Mouse (Mus musculus) CH12.LX (cell line): ENCODE results near the gene Nktr.

Source experiments
- CHD1 ChIP-seq: IDR thresholded peaks from 2 replicates; pipeline ENCODE4 v1.6.1; 2012; ENCODE audit warnings: low read depth, low read length, improper control_type of control experiment, inconsistent platforms
- CHD2 ChIP-seq: IDR thresholded peaks from 2 replicates; pipeline ENCODE4 v1.6.1; 2011; ENCODE audit warnings: low read length, improper control_type of control experiment
- CTCF ChIP-seq, 2 experiments: IDR thresholded peaks in 1 of 2; conservative IDR thresholded peaks in 1 of 2; 2 replicates each; pipeline ENCODE4 v1.5.1; 2011 to 2012; ENCODE audit warnings: low read depth in 2 of 2, low read length in 2 of 2, improper control_type of control experiment in 1 of 2, inconsistent platforms in 1 of 2, mild to moderate bottlenecking in 1 of 2, moderate library complexity in 1 of 2
- EP300 ChIP-seq: IDR thresholded peaks from 2 replicates; pipeline ENCODE4 v1.6.1; 2011; ENCODE audit warnings: low read length, improper control_type of control experiment
- GABPA ChIP-seq: IDR thresholded peaks from 2 replicates; pipeline ENCODE4 v1.6.1; 2012; ENCODE audit warnings: low read depth, low read length, improper control_type of control experiment, inconsistent platforms; ENCODE audit not compliant: insufficient replicate concordance
- HCFC1 ChIP-seq: IDR thresholded peaks from 2 replicates; pipeline ENCODE4 v1.6.1; 2012; ENCODE audit warnings: low read depth, mild to moderate bottlenecking, inconsistent platforms, low read length, improper control_type of control experiment
- MAFK ChIP-seq: IDR thresholded peaks from 2 replicates; pipeline ENCODE4 v1.6.1; 2011; ENCODE audit warnings: low read length, improper control_type of control experiment; ENCODE audit not compliant: insufficient replicate concordance
- NRF1 ChIP-seq: IDR thresholded peaks from 2 replicates; pipeline ENCODE4 v1.6.1; 2014; ENCODE audit warnings: low read depth, mild to moderate bottlenecking, inconsistent platforms, low read length, improper control_type of control experiment, moderate library complexity
- POLR2A ChIP-seq: IDR thresholded peaks from 2 replicates; pipeline ENCODE4 v1.6.1; 2011; ENCODE audit warnings: low read depth, mild to moderate bottlenecking, improper control_type of control experiment, low read length
- RCOR1 ChIP-seq: conservative IDR thresholded peaks from 2 replicates; pipeline ENCODE4 v1.6.1; 2012; ENCODE audit warnings: low read depth, mild to moderate bottlenecking, inconsistent platforms, low read length, improper control_type of control experiment
- SMC3 ChIP-seq: IDR thresholded peaks from 2 replicates; pipeline ENCODE4 v1.6.1; 2011; ENCODE audit warnings: low read depth, low read length, improper control_type of control experiment
- USF1 ChIP-seq: IDR thresholded peaks from 2 replicates; pipeline ENCODE4 v1.6.1; 2014; ENCODE audit warnings: low read depth, mild to moderate bottlenecking, inconsistent platforms, low read length, improper control_type of control experiment
- ZC3H11A ChIP-seq: IDR thresholded peaks from 2 replicates; pipeline ENCODE4 v1.6.1; 2012; ENCODE audit warnings: low read depth, mild to moderate bottlenecking, inconsistent platforms, low read length, improper control_type of control experiment
- ZNF384 ChIP-seq: IDR thresholded peaks from 2 replicates; pipeline ENCODE4 v1.6.1; 2012; ENCODE audit warnings: low read depth, low read length, improper control_type of control experiment, inconsistent platforms

DNA sequence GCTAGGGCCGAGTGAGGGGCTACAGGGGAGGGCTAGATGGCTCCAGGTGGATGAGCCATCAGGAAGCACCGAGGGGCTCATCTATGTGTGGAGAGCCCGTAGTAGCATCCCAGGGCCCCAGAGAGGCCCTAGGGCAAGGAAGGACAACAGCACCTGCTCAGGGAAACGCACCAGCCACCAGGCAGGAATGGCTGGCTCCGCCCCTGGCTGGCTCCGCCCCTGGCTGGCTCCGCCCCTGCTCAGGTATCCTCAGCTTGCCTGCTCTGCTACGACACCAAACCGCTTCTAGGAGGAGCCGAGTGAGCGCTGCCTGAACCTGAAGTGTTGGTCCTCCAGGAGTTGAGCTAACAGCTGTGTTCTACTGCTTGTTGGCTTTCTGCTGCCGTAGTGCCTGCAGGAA is 78.8 kb downstream of the Nktr start:
- TF ChIP-seq MAFK: no peak
- TF ChIP-seq ZC3H11A: no peak
- no peak for TF ChIP-seq POLR2A
- TF ChIP-seq NRF1: no peak
- no peak for TF ChIP-seq CTCF (conservative IDR thresholded peaks at IDR 0.05 in 1 of 2, IDR thresholded peaks at IDR 0.05 in 1 of 2; ENCODE audit: low read depth in 2 of 2, low read length in 2 of 2)
- no peak for TF ChIP-seq USF1
- TF ChIP-seq EP300: no peak
- TF ChIP-seq GABPA: no peak
- TF ChIP-seq RCOR1: no peak
- no peak for TF ChIP-seq CHD1
- no peak for TF ChIP-seq SMC3
- TF ChIP-seq ZNF384: no peak
- TF ChIP-seq CHD2: no peak
- TF ChIP-seq HCFC1: no peak
